Mouse (Mus musculus): ENCODE results near the gene Cdc26.

Cdc26 gene

DNA sequence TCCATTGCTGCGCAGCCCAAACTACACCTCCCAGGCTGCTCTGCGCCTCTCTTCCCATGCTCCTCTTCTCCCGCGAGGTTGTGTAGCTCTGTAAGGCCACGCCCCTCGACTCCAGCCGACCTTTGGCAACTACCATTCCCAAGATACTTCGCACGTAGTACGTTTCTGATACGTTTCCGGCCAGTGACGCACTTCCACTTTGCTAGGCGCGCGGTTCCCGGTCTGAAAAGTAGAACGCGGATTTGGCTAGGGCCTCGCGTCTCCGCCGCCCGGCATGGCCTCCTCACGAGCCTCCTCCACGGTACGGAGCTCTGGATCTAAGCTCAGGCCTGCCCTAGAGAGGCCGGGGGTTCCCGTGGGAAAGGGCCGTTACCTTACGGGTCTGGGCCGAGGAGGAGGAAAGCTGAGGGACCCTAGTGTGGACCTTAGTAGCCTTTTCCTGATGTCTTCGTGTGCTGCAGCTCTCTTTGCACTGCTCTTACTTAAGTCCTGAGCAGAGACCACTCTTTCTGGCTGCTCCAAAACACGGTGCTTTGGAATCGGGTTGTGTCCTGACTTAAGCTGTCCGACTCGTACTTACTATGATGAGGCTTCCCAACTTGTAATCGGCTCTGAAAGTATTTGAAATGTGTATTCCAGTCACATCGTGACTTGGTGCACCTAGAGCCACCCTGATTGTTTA lies at the start of gene Cdc26, which contains the start of gene Prpf4:
Gene Cdc26, minus strand, starts transcription at position 42 of the 682 bp plus-strand sequence.
Gene Prpf4, plus strand, starts transcription at position 197 of the 682 bp plus-strand sequence.
- DNase-seq (ENCODE audit: low spot score in 2 of 2) = peak; percentile 95 to 99

DNA sequence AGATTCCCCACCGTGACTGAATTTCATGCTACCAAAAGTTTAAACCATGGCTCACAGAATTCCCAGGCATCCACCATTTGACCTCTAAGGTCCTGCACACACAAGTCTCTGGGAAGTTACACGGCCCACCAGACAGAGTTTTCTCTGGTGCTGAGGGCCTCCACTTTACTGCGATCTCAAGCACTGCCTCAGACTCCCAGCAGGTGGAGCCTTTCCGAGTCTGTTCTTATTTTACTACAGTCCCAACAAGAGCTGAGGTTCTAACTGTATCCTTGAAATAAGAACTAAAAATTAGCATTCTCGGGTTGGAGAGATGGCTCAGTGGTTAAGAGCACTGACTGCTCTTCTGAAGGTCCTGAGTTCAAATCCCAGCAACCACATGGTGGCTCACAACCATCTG lies 46.6 kb upstream of the Cdc26 start:
- DNase-seq (ENCODE audit: low spot score in 2 of 2) = peak in 1 of 2 experiments; percentile 32

DNA sequence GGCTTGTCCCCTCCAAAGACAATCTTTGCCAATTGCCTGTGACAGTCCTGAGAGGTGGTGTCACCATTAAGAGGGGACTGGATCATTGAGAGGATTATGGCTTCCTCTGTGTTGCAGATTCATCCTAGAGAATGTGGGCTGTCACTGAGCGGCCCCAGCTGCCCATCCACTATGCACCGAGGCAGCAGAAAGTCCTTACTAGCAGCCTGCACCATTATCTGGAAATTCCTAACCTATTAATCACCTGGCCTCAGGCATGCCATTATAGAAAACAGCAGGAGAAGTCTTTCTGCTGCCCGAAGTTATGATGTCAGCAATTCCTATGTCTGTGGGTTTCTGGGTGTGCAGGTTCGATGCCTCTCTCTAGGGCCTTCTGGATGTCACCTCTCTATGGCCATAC lies 32.5 kb upstream of the Cdc26 start:
- DNase-seq (ENCODE audit: low spot score in 2 of 2) = no peak

DNA sequence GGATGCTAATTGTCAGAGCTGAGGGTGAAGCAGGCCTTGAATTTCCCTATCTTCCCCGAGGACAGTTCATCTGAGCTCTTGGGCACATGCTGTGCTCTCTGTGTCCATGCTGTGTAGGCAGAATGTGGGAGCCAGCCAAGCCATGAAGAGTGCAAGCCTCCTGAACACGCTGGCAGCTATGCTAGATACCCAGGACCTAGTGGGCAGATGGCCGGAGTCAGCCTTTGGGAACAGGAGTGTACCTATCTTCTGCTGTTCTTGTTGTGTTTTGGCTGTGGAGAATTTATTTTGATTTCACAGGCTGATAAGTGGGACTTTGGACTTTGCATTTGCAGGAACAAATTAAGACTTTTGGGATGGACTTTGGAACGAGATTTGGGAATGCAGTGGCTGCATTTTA lies 32.1 kb upstream of the Cdc26 start:
- no peak for DNase-seq (ENCODE audit: low spot score in 2 of 2)

DNA sequence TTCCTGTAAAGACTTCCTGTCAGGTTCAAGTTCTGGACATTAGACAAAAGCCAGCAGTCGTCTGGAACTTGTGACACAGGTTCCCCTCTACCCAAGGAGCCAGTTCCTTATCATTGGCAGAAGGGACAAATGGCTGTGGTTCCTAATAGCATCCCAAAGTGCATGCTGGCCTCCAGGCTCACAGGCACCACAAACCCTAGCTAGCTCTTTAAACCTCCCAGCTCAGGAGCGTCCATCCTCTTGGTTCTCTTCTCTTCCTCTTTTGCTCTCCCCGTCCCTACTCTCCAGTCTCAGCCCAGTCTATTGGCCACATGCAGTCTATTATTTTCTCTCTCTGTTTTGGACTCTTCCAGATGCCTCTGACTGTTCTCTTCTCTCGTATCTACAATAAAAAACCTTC lies 31.4 kb upstream of the Cdc26 start:
- DNase-seq (ENCODE audit: low spot score in 2 of 2) = no peak

DNA sequence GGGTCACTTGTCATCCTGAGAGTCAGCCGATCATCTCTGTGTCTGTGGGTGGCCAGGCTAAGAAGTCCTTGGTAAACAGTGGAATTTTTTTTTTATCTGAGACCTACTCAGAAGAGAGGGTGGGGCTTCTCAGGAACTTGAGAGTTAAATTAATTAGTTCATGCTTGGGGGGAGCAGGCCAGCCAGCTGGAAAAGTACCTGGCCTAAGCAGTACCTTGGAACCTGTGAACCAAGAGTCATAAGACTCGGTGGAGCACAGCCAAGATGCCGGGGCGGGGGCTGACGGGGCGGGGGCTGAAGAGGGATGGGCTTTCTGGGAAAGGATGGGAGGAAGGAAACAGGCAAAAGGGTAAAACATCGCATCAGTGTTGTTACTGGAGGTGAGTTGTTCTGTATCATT lies 29.4 kb upstream of the Cdc26 start:
- DNase-seq (ENCODE audit: low spot score in 2 of 2) = no peak

DNA sequence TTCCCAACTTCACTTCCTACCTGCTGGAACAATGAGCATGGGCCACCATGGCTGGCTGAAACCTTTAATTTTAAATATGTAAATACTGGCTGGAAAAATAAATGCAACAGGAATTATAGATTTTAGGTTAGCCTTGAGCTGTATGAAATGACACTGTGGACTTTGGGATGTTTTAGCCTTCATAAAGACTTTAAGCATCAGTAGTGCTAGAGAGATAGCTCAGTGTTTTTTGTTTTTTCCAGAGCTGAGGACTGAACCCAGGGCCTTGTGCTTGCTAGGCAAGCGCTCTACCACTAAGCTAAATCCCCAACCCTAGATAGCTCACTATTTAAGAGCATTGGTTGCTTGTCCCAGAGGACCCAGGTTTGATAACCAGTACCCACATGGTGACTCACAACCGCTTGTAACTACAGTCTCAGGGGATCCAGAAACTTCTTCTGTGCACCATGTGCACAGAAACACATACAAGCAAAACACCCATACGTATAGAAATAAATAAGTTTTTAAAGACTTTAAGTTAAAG lies 28.9 kb upstream of the Cdc26 start:
- no peak for DNase-seq (ENCODE audit: low spot score in 2 of 2)

DNA sequence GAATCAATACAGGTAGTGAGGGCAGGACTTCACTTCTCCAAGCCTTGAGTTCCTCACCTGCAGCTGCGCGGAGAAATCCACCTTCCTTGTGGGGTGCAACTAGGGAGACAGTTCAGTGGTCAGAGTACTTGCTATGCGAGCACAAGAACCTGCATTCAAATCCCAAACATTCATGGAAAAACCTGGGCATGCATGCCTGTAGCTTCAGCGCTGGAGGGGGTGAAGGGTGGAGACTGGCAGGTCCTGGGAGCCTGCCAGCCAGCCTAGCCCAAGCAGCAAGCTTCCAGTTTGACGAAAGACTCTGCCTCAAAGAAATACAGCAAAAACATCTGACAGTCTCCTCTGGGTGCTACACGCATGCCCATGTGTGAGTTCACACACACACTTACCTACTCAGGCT lies 26.6 kb upstream of the Cdc26 start, which contains the start of gene Rnf183:
Gene Rnf183, minus strand, starts transcription at position 172 of the 400 bp plus-strand sequence.
- DNase-seq (ENCODE audit: low spot score in 2 of 2) = no peak

DNA sequence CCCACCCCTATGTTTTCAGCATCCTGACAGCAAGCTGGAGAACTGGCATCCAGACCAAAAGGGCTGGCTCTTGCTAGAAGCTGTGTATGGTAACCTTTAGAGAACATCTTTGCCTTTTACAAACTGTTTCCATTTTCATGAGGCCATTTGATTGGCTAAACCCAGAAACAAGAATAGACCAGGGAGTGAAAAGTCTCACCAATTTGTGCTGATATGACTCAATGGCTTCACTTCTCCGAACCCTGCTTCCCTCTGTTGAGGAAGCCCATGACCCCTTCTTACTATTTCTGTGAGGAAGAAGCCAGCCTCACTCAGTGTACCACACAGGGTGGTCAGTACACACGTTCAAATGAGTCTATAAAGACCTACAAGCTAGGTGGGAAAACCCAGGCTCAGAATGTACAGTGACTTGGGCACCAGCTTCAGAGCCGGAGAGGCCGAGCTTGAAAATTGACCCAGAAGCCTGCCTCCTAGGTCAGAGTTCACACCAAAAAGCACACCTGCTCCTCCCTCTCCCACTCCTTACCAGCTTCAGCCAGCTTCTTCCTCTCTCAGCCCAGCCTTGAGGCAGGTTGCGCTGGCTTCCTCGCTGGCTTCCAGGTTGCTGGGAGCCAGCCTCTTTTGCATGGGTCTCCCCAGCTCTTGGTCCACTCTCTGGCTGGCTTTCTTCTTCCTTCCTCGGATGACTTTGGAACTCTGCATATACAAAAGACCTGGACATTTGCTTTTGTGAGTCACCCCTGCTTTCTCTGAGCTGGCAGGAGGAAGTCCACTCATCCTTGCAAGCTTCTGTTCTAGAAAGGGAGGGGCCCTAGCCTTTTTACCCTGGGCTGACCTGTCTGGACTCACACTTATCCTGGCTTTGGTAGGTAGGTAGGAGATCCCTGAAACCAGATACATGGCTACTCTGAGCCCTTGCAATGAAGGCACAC lies 25.8 kb upstream of the Cdc26 start:
- no peak for DNase-seq (ENCODE audit: low spot score in 2 of 2)

DNA sequence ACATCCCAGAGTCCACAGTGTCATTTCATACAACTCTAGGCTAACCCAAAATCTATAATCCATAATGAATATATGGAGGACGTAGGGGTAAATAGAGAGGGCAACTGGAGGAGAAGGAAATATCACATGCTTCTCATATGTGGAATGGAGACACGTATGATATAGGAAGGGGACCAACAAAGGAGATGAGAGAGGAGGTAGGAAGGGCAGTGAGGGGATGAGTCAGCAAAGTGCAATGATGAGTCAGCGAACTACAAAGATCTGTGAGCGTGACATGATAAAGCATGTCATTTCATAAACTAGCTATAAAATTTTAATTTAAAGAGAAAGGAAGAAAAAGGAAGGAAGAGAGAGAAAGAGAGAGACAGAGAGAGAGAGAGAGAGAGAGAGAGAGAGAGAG lies 23.1 kb upstream of the Cdc26 start:
- DNase-seq (ENCODE audit: low spot score in 2 of 2) = no peak

DNA sequence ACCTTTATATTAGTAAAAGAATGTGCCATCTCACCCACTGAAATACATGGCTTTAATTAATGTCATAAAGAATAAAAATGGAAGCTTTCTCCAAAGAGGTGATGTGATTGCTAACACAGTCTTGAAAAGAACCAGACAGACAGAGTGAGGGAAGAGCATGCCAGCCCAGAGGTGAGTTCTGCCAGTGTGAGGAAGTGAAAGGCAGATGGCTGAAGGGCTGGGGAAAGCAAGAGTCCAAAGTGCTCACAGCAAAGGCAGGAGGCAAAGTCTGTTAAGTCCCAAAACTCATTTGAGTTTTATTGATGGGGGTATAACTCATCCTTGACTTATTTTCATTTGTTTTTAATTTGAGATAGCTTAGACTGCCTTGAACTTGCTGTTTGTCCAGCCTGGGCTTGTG lies 22.2 kb upstream of the Cdc26 start:
- no peak for DNase-seq (ENCODE audit: low spot score in 2 of 2)

DNA sequence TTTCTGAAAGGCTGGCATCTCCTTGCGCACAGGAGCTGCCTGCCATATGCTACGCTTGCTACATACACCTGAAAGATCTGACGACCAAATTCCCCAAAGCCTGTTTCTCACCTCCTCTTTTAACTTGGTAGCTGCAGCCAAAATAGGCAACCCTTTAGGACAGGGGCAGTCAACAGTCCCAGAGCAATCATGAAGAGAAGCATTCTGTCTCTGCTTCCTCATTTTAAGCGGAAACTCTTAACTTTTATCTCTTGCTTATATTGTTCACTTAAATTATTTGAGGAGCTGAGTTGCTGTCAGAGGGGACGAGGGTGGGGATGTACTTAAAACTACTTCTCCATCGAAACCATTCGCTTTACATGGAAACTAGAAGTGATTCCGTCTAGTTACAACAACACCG lies 21.2 kb upstream of the Cdc26 start:
- no peak for DNase-seq (ENCODE audit: low spot score in 2 of 2)

DNA sequence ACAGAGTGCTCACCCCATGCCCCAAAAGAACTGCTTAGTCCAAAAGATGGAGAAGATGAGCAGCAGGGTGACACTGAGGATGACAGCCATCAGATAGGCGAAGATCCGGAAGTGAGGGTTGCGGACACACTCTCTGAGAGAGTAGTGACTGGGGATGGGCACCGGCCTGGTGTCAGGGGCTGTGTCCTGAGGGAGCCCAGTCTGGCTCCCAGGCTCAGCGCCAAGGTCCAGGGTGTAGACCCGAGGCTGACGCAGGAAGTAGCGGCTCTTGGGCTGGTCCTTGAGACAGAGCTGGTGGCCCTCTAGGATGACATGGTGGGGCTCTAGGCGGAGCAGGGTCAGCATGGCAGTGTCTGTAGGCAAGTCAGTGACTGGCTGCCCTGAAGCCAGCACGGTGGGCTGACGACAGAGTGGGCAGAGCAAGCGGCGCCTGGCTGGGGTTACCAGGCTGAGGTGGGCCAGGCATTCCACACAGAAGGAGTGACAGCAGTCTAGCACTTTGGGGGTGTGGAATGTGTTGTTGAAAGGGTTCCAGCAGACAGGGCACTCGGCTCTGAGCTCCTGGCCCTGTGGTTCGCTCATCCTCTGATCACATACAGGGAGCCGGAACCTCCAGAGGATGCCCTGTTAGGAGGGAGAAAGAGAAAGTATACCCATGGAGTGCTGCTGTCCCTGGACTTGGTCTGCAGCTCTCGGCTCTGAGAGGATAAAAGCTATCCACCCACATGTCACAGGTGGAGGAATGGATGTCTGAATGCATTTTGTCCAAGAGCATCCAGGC lies 19.7 kb upstream of the Cdc26 start:
- DNase-seq (ENCODE audit: low spot score in 2 of 2) = no peak

DNA sequence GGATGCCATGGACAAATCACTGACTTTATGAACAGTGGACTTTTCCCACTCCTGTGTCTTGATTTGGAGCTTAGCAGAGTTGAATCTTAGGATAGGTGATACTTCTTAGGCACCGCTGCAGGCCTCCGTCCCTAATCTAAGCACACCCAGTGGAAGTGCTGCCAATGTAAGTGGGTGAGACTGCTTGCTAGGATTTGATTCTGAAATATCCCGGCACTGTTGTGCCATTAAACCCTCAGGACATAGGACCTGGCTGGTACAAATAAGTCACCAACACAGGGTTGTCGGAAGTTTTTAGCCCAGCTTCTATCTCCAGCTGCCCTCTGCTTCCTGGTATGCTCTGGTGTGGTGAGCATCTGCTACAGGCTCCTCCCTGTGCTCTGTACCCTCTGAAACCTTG lies 17.4 kb upstream of the Cdc26 start:
- no peak for DNase-seq (ENCODE audit: low spot score in 2 of 2)

DNA sequence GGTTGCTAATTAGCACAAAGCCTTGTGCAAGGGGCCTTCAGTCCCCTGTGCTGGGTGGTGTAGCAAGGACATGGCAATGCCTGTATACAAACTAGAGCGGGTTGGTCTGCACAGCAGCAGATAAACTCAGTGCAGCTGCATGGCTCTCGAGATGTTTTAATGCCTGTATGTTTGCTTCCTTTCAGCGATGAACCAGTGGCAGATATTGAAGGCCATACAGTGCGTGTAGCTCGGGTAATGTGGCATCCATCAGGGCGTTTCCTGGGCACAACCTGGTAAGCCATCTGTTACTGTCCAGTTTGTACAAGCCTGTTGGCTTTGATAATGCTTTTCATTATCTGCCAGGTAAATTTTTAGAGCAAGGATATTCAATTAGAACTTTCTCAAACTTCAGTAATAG lies 10.6 kb upstream of the Cdc26 start:
- DNase-seq (ENCODE audit: low spot score in 2 of 2) = no peak

DNA sequence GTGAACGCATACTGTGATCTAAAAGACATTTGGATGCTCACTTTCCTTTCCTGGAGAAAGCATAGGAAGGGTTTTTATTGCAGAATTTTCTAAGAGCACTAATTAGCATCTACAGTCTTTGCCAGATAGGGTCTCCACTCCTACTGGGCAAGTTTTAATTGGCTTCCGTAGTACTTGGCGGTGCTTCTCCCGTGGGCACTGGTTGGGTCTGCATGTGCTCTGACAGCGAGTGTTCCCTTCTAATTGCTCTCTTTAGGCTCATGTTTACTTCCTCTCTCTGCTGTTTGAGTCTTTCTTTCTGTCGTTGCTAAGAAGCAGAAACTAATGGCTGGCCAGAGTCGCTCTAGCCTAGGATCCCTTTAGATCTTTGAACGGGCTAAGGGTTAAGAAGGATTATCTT lies 10.0 kb upstream of the Cdc26 start:
- no peak for DNase-seq (ENCODE audit: low spot score in 2 of 2)

DNA sequence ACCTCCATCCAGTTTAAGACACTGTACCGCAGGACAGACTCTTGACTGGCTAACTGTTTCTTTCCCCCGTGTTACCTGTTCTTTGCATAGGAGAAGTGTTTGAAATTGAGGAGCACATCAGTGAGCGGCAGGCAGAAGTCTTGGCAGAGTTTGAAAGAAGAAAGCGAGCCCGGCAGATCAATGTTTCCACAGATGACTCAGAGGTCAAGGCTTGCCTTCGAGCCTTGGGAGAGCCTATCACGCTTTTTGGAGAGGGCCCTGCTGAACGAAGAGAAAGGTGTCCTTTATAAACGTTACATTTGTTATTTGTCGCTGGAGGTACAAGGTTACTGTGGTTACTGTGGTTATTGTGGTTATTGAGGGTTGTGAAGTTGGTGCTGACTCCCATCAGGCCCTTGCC lies 3.2 kb upstream of the Cdc26 start:
- no peak for DNase-seq (ENCODE audit: low spot score in 2 of 2)

DNA sequence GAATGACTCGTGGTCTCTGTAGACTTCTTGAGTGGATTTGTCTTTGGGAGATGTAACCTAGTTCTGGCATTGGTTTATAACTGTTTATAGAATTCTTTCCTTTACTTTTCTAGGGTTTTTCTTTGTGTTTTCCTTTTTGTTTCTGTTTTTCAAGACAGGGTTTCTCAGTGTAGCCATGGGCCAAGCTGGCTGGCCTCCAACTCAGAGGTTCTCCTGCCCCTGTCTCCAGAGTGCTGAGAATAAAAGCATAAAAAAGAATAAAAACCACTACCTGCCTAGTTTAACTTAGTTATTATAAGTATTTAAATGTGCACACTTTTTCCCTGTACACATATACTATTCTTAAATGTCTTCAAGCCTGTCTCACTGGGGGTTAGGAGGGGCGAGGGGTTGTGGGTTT lies 1.9 kb upstream of the Cdc26 start:
- no peak for DNase-seq (ENCODE audit: low spot score in 2 of 2)

DNA sequence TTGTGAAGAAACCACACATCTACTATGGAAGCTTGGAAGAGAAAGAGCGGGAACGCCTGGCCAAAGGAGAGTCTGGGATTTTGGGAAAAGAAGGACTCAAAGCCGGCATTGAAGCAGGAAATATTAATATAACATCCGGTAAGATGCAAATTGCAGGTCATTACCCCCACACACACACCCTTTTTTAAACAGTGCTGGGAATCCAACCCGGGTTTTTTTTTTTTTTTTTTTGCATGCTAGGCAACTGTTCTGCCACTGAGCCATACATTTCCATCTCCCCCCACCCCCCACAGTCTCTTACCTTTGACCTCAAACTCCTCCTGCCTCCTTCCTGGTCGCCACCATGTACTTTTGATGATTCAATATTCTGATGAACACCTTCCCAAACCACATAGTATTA lies 1.2 kb upstream of the Cdc26 start:
- no peak for DNase-seq (ENCODE audit: low spot score in 2 of 2)

DNA sequence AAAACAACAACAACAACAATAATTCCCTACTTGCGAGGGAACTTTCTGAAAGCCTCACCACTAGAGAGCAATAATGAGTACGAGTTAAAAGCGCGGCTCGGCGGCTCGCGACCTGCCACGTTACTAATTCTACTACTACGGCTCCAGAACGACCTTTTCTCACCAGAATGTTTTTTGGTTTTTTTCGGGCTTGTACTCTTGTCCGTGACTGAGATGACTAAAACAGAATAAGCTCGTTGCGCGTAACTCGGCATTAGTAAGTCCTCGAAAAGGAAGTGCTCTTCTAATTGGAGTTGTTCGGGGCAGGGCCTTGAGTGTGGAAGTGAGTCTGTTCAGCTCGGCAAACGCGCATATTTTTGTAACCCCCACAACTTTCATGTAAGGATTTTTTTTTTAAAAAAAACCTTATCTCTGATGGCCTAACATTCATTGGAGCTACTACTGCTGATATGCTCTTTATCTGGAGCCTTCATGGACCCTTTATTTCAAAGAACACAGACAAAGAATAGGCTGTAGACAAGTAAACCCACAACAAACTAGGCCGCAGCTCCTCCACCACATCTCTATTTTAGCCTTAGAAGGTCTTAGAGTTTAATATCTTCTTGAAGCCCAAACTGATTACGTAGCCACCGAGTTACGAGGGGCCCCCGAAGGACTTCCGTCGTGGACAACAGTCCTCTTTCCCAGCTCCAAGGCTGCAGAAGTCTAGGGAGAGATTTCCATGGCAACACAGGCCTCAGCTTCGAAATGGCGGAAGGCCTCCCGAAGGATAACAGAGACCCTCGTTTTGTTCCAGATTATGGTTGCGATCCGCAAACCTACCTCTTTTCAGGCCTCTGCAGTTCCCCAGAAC lies 486 bp downstream of the Cdc26 start:
- peak in 1 of 2 experiments; percentile 42 for DNase-seq (ENCODE audit: low spot score in 2 of 2)

DNA sequence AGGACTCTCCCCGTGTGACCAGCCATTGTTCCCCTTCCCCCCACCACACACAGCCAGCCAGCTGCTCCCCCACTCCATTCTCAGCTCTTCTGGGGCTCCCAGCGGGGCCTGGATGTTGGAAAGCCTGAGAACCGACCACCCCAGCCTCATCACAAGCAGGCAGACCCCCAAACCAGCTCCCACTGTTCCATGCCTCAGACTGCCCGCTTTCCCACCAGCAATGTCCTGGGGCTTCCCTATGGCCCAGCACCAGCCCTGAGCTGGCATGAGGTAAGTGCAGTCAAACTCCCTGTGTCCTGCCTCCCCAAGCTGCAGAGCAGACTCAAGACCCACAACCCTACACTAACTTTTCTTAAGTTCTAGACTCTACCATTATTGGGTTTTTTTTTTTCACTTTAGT lies 2.3 kb downstream of the Cdc26 start:
- DNase-seq (ENCODE audit: low spot score in 2 of 2) = no peak

Measured in left cerebral cortex, adult 9 months (tissue).